Mouse (Mus musculus) testis, adult 2 months (tissue): ENCODE results near the gene Ngef. TPM values are rescaled to one million over a fixed set of nuclear protein-coding genes. Genes with fewer than 3 reads are reported as not detected.
"Not testable (repeated sequence)": the region's sequence is repeated elsewhere in the genome, so short reads cannot be mapped to it uniquely, and the experiment has no call there.

Experiments used
- H3K27ac ChIP-seq: fragments of 200-500 bp; 2 replicates; pipeline ENCODE4 v1.5.1; 2012; ENCODE audit warnings: low read depth, low read length; ENCODE audit not compliant: control insufficient read depth, insufficient read depth
- H3K27me3 ChIP-seq: fragments of 200-500 bp; 2 replicates; pipeline ENCODE4 v1.6.1; 2012; ENCODE audit warnings: mild to moderate bottlenecking, low read length, moderate library complexity; ENCODE audit not compliant: control insufficient read depth, insufficient read depth
- H3K36me3 ChIP-seq: fragments of 200-500 bp; 2 replicates; pipeline ENCODE4 v1.6.1; 2012; ENCODE audit warnings: mild to moderate bottlenecking, low read length; ENCODE audit not compliant: control insufficient read depth, insufficient read depth
- H3K4me1 ChIP-seq: fragments of 200-500 bp; 2 replicates; pipeline ENCODE4 v1.6.1; 2012; ENCODE audit warnings: low read length; ENCODE audit not compliant: control insufficient read depth, insufficient read depth
- H3K4me3 ChIP-seq: fragments of 200-500 bp; 2 replicates; pipeline ENCODE4 v1.5.1; 2012; ENCODE audit warnings: low read depth, mild to moderate bottlenecking, low read length, moderate library complexity, mixed read lengths; ENCODE audit not compliant: control insufficient read depth
- CTCF ChIP-seq: fragments of 200-500 bp; IDR thresholded peaks from 2 replicates; pipeline ENCODE4 v1.5.1; 2012; ENCODE audit warnings: low read depth, mild to moderate bottlenecking, inconsistent platforms, low read length, moderate library complexity; ENCODE audit not compliant: control insufficient read depth, insufficient read depth, insufficient replicate concordance
- POLR2A ChIP-seq: fragments of 200-500 bp; IDR thresholded peaks from 2 replicates; pipeline ENCODE4 v1.6.1; 2012; ENCODE audit warnings: low read depth, mild to moderate bottlenecking, inconsistent platforms, low read length, moderate library complexity; ENCODE audit not compliant: control insufficient read depth
- polyA plus RNA-seq: library from polyadenylated mRNA; depleted of rRNA; stranded (reverse); fragments of >200 nt; gene quantifications from 2 replicates; pipeline ENCODE4 v1.2.3, GENCODE M21; 2012

The Ngef gene
- polyA plus RNA-seq, 1 experiment = 0.89 TPM

- no peaks in the 10 kb centered on the region for H3K27me3 ChIP-seq
- TF ChIP-seq CTCF (no peak), POLR2A (no peak)
- no peaks in the 10 kb centered on the region for H3K36me3 ChIP-seq
These were observed 101.1 kb downstream of the Ngef start for GRCm38 (mm10) chr1:87472576-87472975.

GRCm38 (mm10) chr1:87471914-87472313, 101.8 kb downstream of the Ngef start:
- TF ChIP-seq POLR2A = no peak
- no peak for TF ChIP-seq CTCF
- H3K4me3 ChIP-seq = no peak overlapping the region
- H3K27me3 ChIP-seq = no peaks in the 10 kb centered on the region
- no peak overlapping the region for H3K27ac ChIP-seq
- H3K36me3 ChIP-seq = no peaks in the 10 kb centered on the region
- H3K4me1 ChIP-seq = peaks cover 6% of the 10 kb centered on the region

More at GRCm38 (mm10) chr1:87472576-87472975, 101.1 kb downstream of the Ngef start:
- no peak overlapping the region for H3K4me3 ChIP-seq
- no peak overlapping the region for H3K27ac ChIP-seq
- H3K4me1 ChIP-seq = peaks cover 6% of the 10 kb centered on the region

- not testable (repeated sequence) for H3K27me3 ChIP-seq, H3K27ac ChIP-seq, H3K4me1 ChIP-seq, H3K4me3 ChIP-seq, H3K36me3 ChIP-seq
These were observed 103.7 kb downstream of the Ngef start, which contains the start of gene Snorc for GRCm38 (mm10) chr1:87469971-87470370. Gene Snorc (plus strand): TSS chr1:87470271.

- no peak for TF ChIP-seq CTCF
- no peak for TF ChIP-seq POLR2A
- no peaks in the 10 kb centered on the region for H3K36me3 ChIP-seq
- no peaks in the 10 kb centered on the region for H3K4me1 ChIP-seq
- H3K27ac ChIP-seq = no peak overlapping the region
- H3K4me3 ChIP-seq = no peak overlapping the region
- H3K27me3 ChIP-seq = no peaks in the 10 kb centered on the region
These were observed 105.3 kb downstream of the Ngef start for GRCm38 (mm10) chr1:87468321-87468720.

- Histone ChIP-seq H3K27ac (no peak overlapping the region), H3K27me3 (no peaks in the 10 kb centered on the region), H3K4me1 (no peaks in the 10 kb centered on the region), H3K36me3 (no peaks in the 10 kb centered on the region), H3K4me3 (no peak overlapping the region)
- TF ChIP-seq CTCF (no peak), POLR2A (no peak)
These were observed 106.2 kb downstream of the Ngef start for GRCm38 (mm10) chr1:87467469-87467868.

GRCm38 (mm10) chr1:87459856-87460255, 113.8 kb downstream of the Ngef start:
- not testable (repeated sequence) for H3K27me3 ChIP-seq, H3K27ac ChIP-seq, H3K4me1 ChIP-seq, H3K36me3 ChIP-seq, H3K4me3 ChIP-seq

GRCm38 (mm10) chr1:87458045-87458444, 115.6 kb downstream of the Ngef start:
- Histone ChIP-seq H3K27ac (no peak overlapping the region), H3K36me3 (no peaks in the 10 kb centered on the region), H3K4me1 (no peaks in the 10 kb centered on the region), H3K27me3 (no peaks in the 10 kb centered on the region), H3K4me3 (no peak overlapping the region)
- TF ChIP-seq POLR2A = no peak
- no peak for TF ChIP-seq CTCF

- Histone ChIP-seq H3K27me3 (no peaks in the 10 kb centered on the region), H3K4me1 (no peaks in the 10 kb centered on the region), H3K36me3 (no peaks in the 10 kb centered on the region), H3K27ac (no peak overlapping the region), H3K4me3 (no peak overlapping the region)
- TF ChIP-seq POLR2A = no peak
These were observed 117.2 kb downstream of the Ngef start for GRCm38 (mm10) chr1:87456425-87456824.
